Mouse (Mus musculus) lung, embryonic 16.5 days (tissue): Measurements from ENCODE around the gene Ndufs1. TPM values are rescaled to one million over a fixed set of nuclear protein-coding genes. Genes with fewer than 3 reads are reported as not detected.
A peak's percentile ranks its signal among the peaks of the same experiment; 100 is the strongest.
"Not testable (repeated sequence)": the region's sequence is repeated elsewhere in the genome, so short reads cannot be mapped to it uniquely, and the experiment has no call there.

Experiments
- ATAC-seq: fragments of 200-750 bp; cut with Nextera tagmentation; 2 replicates; pipeline ENCODE4 v1.8.0; 2017; ENCODE audit warnings: low read depth, mild to moderate bottlenecking, moderate library complexity
- H3K27ac ChIP-seq: fragments of 300-500 bp; sonication (generic); 2 replicates; pipeline ENCODE4 v1.5.1; 2014; ENCODE audit warnings: mild to moderate bottlenecking, control low read depth, low read length
- H3K27me3 ChIP-seq: fragments of 300-500 bp; sonication (generic); 2 replicates; pipeline ENCODE4 v1.6.1; 2014; ENCODE audit warnings: low read depth, low read length, mixed read lengths; ENCODE audit not compliant: control insufficient read depth, insufficient read depth
- H3K36me3 ChIP-seq: fragments of 300-500 bp; sonication (generic); 2 replicates; pipeline ENCODE4 v1.6.1; 2014; ENCODE audit warnings: low read length; ENCODE audit not compliant: control insufficient read depth, insufficient read depth
- H3K4me1 ChIP-seq: fragments of 300-500 bp; sonication (generic); replicated peaks from 2 replicates; pipeline ENCODE4 v1.6.1; 2014; ENCODE audit warnings: low read length, mixed read lengths; ENCODE audit not compliant: control insufficient read depth, insufficient read depth
- H3K4me2 ChIP-seq: fragments of 300-500 bp; sonication (generic); 2 replicates; pipeline ENCODE4 v1.6.1; 2014; ENCODE audit warnings: low read depth, low read length, control low read depth
- H3K4me3 ChIP-seq: fragments of 300-500 bp; sonication (generic); 2 replicates; pipeline ENCODE4 v1.5.1; 2014; ENCODE audit warnings: mild to moderate bottlenecking, low read length, control low read depth
- H3K9ac ChIP-seq: fragments of 300-500 bp; sonication (generic); 2 replicates; pipeline ENCODE4 v1.6.1; 2014; ENCODE audit warnings: low read length, control low read depth
- H3K9me3 ChIP-seq: fragments of 300-500 bp; sonication (generic); 2 replicates; pipeline ENCODE4 v1.6.1; 2016; ENCODE audit warnings: low read length; ENCODE audit not compliant: control insufficient read depth
- WGBS: fragments of 180-500 bp; shearing (Covaris S2); extraction: QIAGEN DNeasy Blood & Tissue Kit; methylation state at CpG from one replicate; pipeline ENCODE4 v1.1.7; 2014; 5-methylcytosine and 5-hydroxymethylcytosine counted together
- polyA plus RNA-seq: library from polyadenylated mRNA; unstranded; fragments of >200 nt; fragmentation: Nextera tagmentation; extraction: Ambion mirVana; gene quantifications from 2 replicates; pipeline ENCODE4 v1.2.1, GENCODE M21; 2015

The Ndufs1 gene
- polyA plus RNA-seq, 1 experiment from 2014 or later, result 123 TPM

GRCm38 (mm10) chr1:63176259-63176603 lies 402 bp downstream of the Ndufs1 start:
- Histone ChIP-seq H3K9ac (peak overlapping the region; percentile 98), H3K9me3 (no peaks in the 10 kb centered on the region)
- WGBS, result under 1% methylated on average over 14 of the region's 14 CpGs

GRCm38 (mm10) chr1:63175853-63176252 lies 780 bp downstream of the Ndufs1 start:
- Histone ChIP-seq H3K27me3 (no peaks in the 10 kb centered on the region), H3K36me3 (peaks cover 21% of the 10 kb centered on the region), H3K4me3 (peak overlapping the region; percentile 67), H3K9me3 (no peaks in the 10 kb centered on the region), H3K4me2 (peak overlapping the region; percentile 87), H3K9ac (peak overlapping the region; percentile 98), H3K27ac (peak overlapping the region; percentile 94; the same call in 1 of the 2 replicates), H3K4me1 (peaks cover 18% of the 10 kb centered on the region)
- 7% methylated on average over 11 of the region's 11 CpGs for WGBS
- ATAC-seq, result no peak; the same call in 1 of the 2 replicates

More at GRCm38 (mm10) chr1:63176259-63176603, 402 bp downstream of the Ndufs1 start:
- Histone ChIP-seq H3K27ac (peak overlapping the region; percentile 94), H3K4me2 (peak overlapping the region; percentile 87), H3K27me3 (no peaks in the 10 kb centered on the region), H3K4me1 (peaks cover 18% of the 10 kb centered on the region), H3K4me3 (peak overlapping the region; percentile 67), H3K36me3 (peaks cover 21% of the 10 kb centered on the region)
- peak; percentile 29 for ATAC-seq

DNA sequence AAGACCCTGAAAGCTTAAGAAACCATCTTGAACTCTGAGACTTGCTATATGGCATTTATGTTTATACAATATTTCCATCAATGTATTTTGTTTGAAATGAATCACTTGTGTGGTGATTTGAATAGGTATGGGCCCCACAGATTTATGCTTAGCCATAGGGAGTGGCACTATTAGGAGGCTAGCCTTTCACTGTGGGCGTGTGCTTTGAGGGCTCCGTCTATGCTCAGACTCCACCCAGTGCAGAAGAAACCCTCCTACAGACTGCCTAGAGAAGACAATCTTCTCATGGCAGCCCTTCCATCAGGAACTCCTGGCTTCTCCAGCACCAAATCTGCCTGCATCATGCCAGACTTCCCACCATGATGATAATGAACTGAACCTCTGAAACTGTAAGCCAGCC lies 8.0 kb downstream of the Ndufs1 start:
- H3K27ac ChIP-seq, result no peak overlapping the region
- no peak overlapping the region for H3K9ac ChIP-seq
- WGBS, result 88% methylated on average over 2 of the region's 2 CpGs
- no peaks in the 10 kb centered on the region for H3K27me3 ChIP-seq
- peaks cover 45% of the 10 kb centered on the region for H3K36me3 ChIP-seq
- no peak overlapping the region for H3K4me2 ChIP-seq
- H3K4me1 ChIP-seq, result no peaks in the 10 kb centered on the region
- ATAC-seq, result no peak
- no peak overlapping the region for H3K4me3 ChIP-seq
- no peaks in the 10 kb centered on the region for H3K9me3 ChIP-seq

DNA sequence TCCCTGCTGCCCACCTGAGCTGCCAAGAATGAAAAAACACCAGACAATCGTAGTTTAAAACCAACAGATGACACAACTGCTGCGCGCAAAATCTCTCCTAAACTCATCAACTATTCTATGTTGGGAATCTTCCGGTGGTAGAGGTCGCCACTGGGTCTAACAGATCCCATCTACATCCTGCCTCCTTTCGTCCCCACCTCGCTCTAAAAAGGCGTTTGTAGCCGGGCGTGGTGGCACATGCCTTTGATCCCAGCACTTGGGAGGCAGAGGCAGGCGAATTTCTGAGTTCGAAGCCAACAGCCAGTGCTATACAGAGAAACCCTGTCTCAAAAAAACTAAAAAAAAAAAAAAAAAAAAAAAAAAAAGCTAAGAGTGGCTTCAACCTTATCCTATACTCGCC lies 36.4 kb downstream of the Ndufs1 start:
- Histone ChIP-seq H3K4me3 (no peak overlapping the region), H3K27ac (no peak overlapping the region), H3K4me1 (no peaks in the 10 kb centered on the region), H3K36me3 (peaks cover 34% of the 10 kb centered on the region), H3K4me2 (no peak overlapping the region), H3K9me3 (no peaks in the 10 kb centered on the region), H3K27me3 (no peaks in the 10 kb centered on the region), H3K9ac (no peak overlapping the region)
- WGBS, result 94% methylated on average over 13 of the region's 13 CpGs
- no peak for ATAC-seq

DNA sequence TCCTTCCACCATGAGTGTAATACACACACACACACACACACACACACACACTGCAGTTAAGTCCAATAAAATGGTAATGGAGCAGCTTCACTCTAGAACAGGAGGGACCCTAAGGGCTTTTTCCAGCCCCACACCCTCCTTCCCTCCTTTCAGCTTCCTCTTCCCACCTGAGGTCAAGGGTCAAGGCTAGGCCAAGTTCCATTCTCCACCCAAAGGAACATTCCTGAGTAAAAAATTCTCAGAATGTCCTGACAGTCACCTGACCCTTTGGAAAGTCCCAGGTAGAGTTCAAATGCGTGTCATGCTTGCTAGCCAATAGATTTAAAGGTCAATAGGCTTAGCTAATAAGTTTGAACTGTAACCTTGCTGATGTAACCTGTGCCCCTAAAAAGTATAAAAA lies 38.0 kb downstream of the Ndufs1 start:
- WGBS, result 90% methylated on average over 1 of the region's 1 CpGs
- ATAC-seq, result not testable (repeated sequence)

DNA sequence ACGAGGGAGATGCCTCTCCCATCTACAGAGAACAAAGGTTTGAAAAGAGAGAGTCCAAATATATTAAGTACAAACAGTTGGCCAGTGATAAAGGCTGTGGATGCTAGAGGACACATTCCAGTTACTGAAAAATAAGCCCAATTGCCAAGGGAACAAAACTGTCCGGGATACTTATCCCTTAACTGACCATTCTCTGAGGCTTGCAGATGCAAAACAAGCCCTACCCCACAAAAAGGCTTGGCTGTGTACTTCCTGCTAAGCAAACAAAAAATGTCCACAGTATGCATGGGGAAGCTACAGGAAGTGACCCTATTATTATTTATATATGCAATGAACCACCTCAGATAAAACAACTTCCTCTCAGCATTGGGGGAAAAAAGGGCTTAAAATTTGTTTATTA lies 38.7 kb downstream of the Ndufs1 start:
- Histone ChIP-seq H3K27me3 (no peaks in the 10 kb centered on the region), H3K27ac (no peak overlapping the region), H3K36me3 (peaks cover 18% of the 10 kb centered on the region), H3K4me1 (no peaks in the 10 kb centered on the region), H3K9ac (no peak overlapping the region), H3K4me2 (no peak overlapping the region), H3K4me3 (no peak overlapping the region), H3K9me3 (no peaks in the 10 kb centered on the region)
- no peak for ATAC-seq
- WGBS, result 81% methylated on average over 2 of the region's 2 CpGs

More for the DNA sequence above, 38.0 kb downstream of the Ndufs1 start:
- H3K27ac ChIP-seq, H3K4me2 ChIP-seq, H3K27me3 ChIP-seq, H3K9me3 ChIP-seq, H3K4me1 ChIP-seq, H3K9ac ChIP-seq, H3K4me3 ChIP-seq: not testable (repeated sequence)
- peaks cover 22% of the 10 kb centered on the region for H3K36me3 ChIP-seq

GRCm38 (mm10) chr1:63134530-63134929 lies 42.1 kb downstream of the Ndufs1 start:
- Histone ChIP-seq H3K27me3 (no peaks in the 10 kb centered on the region), H3K4me1 (peaks cover 3% of the 10 kb centered on the region; the same call in 1 of the 2 replicates), H3K4me2 (no peak overlapping the region), H3K9ac (no peak overlapping the region), H3K4me3 (no peak overlapping the region), H3K36me3 (peaks cover 3% of the 10 kb centered on the region; the same call in 1 of the 2 replicates), H3K9me3 (no peaks in the 10 kb centered on the region), H3K27ac (no peak overlapping the region)
- no peak for ATAC-seq
- WGBS, result 77% methylated on average over 3 of the region's 3 CpGs

DNA sequence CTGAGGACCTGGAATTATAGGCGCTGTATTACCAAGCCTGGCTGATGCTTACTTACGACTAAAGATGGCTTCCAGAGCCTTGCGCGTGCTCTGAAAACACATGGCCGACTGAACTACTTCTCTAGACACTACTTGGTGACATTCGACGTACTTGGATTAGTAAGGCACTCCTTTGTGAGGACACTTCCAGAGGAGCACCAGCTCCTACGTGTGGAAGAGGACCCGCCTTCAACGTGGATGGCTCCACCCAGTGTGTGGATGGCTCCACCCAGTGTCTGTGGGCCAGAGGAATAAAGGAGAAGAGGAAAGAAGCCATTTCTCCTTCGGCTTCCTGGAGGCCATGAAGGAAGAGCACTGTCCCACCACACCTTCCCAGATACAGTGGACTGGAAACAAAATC lies 44.9 kb downstream of the Ndufs1 start:
- Histone ChIP-seq H3K9me3 (no peaks in the 10 kb centered on the region), H3K36me3 (0 out of 2 replicates have a peak, but pooled peaks cover 3% of the 10 kb centered on the region), H3K9ac (no peak overlapping the region), H3K4me1 (peaks cover 3% of the 10 kb centered on the region; the same call in 1 of the 2 replicates), H3K27ac (no peak overlapping the region), H3K4me3 (no peak overlapping the region), H3K27me3 (no peaks in the 10 kb centered on the region), H3K4me2 (no peak overlapping the region)
- 89% methylated on average over 11 of the region's 11 CpGs for whole genome bisulfite sequencing
- no peak for ATAC-seq

- ATAC-seq, result no peak
- WGBS, result 84% methylated on average over 2 of the region's 2 CpGs
- H3K9ac ChIP-seq, result no peak overlapping the region
Measured at GRCm38 (mm10) chr1:63130883-63131282, 45.8 kb downstream of the Ndufs1 start.

More at GRCm38 (mm10) chr1:63130883-63131282, 45.8 kb downstream of the Ndufs1 start:
- Histone ChIP-seq H3K4me2 (no peak overlapping the region), H3K4me1 (peaks cover 3% of the 10 kb centered on the region; the same call in 1 of the 2 replicates), H3K36me3 (peaks cover 3% of the 10 kb centered on the region; the same call in 1 of the 2 replicates), H3K4me3 (no peak overlapping the region), H3K9me3 (no peaks in the 10 kb centered on the region), H3K27ac (no peak overlapping the region), H3K27me3 (no peaks in the 10 kb centered on the region)
